Mouse (Mus musculus): ENCODE results near the gene Cnr2. TPM values are rescaled to one million over a fixed set of nuclear protein-coding genes. Genes with fewer than 3 reads are reported as not detected.

Gene Cnr2
- total and polyA plus RNA-seq, 3 experiments, result 6.8 to 10.2 TPM; not detected in 1

GRCm38 (mm10) chr4:135934708-135935500, 39.7 kb downstream of the Cnr2 start (continued):
- TF ChIP-seq MEF2A (IDR thresholded peaks at IDR 0.05; ENCODE audit: extremely low read depth, insufficient replicate concordance, low read depth, low read length, poor library complexity, severe bottlenecking) (no peak), RAD21 (IDR thresholded peaks at IDR 0.05; ENCODE audit: low read depth, low read length) (no peak), HCFC1 (IDR thresholded peaks at IDR 0.05; ENCODE audit: low read depth, low read length) (no peak)

DNA sequence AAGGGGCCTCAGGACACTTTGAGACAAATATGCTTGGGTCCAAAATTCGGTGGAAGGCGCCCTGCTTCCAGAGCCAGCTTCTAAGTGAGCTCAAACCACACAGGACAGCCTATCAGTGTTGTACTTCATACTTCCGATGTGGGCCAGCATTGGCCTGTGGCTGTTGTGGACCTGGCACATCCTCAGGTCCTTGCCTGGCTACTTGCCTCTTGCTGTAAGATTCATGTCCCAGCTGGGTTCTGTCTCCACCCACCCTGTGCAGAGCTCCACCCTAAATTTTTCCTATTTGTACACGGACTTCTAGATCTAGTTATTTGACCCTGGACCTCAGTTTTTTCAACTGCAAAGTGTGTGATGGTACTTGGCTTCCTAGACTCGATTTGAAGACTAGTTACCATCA, 40.3 kb downstream of the Cnr2 start:
- Histone ChIP-seq H3K36me3 (ENCODE audit: control insufficient read depth in 1 of 2, insufficient read depth in 2 of 2, low read length in 2 of 2) (peaks cover 2 to 19% of the 10 kb centered on the region in 2 experiments; a peak in 2 of 4 replicates), H3K9ac (ENCODE audit: control insufficient read depth, low read depth, low read length, poor library complexity, severe bottlenecking) (peak overlapping the region; percentile 60), H3K79me2 (ENCODE audit: control insufficient read depth, insufficient read depth, low read length, poor library complexity) (no peaks in the 10 kb centered on the region), H3K27ac (ENCODE audit: control insufficient read depth, low read depth, low read length) (peak overlapping the region; percentile 89), H3K9me3 (replicated peaks; ENCODE audit: insufficient read depth, low read length) (no peaks in the 10 kb centered on the region), H3K27me3 (ENCODE audit: control insufficient read depth in 1 of 2, insufficient read depth in 2 of 2, low read length in 2 of 2) (no peaks in the 10 kb centered on the region), H3K4me3 (ENCODE audit: control insufficient read depth in 1 of 2, insufficient read depth in 1 of 2, low read depth in 2 of 2, low read length in 2 of 2) (peak overlapping the region; percentile 21 to 34; a peak in 3 of 4 replicates), H3K4me1 (ENCODE audit: control insufficient read depth in 1 of 2, insufficient read depth in 2 of 2, low read length in 2 of 2) (peaks cover 24 to 35% of the 10 kb centered on the region in 2 experiments)
- TF ChIP-seq TCF12 (IDR thresholded peaks at IDR 0.05; ENCODE audit: low read depth, low read length) (no peak), NRF1 (IDR thresholded peaks at IDR 0.05; ENCODE audit: insufficient read depth, low read depth, low read length, poor library complexity, severe bottlenecking) (no peak), EP300 (IDR thresholded peaks at IDR 0.05; ENCODE audit: low read depth in 1 of 2, low read length in 2 of 2) (peak in 1 of 2 experiments; percentile 2; a peak in 1 of 4 replicates)
- peak; percentile 39 for DNase-seq (ENCODE audit: low read depth, low spot score)

DNA sequence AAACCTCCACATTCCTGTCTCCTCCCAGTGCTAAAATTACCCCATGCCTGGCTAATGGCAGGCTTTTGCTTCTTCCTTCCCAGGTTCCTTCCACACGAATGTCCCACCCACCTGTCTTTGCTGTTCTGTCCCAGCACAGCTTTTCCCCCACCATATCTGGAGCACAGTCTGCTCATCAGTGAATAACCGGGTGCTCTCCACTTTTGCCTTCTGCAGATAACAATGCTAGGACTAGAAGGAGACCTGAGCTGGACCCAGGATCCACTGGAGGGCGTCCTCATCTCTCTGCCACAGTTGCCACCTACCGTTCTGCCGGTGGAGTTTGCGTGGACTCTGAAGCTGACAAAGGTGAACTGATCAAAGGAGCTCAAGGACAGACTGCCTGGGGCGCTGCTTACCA, 43.7 kb downstream of the Cnr2 start:
- Histone ChIP-seq H3K36me3 (ENCODE audit: control insufficient read depth in 1 of 2, insufficient read depth in 2 of 2, low read length in 2 of 2) (peaks cover 0 to 28% of the 10 kb centered on the region in 2 experiments; a peak in 2 of 4 replicates), H3K27ac (ENCODE audit: control insufficient read depth, low read depth, low read length) (no peak overlapping the region), H3K9ac (ENCODE audit: control insufficient read depth, low read depth, low read length, poor library complexity, severe bottlenecking) (no peak overlapping the region), H3K27me3 (ENCODE audit: control insufficient read depth in 1 of 2, insufficient read depth in 2 of 2, low read length in 2 of 2) (no peaks in the 10 kb centered on the region), H3K4me1 (ENCODE audit: control insufficient read depth in 1 of 2, insufficient read depth in 2 of 2, low read length in 2 of 2) (peaks cover 27 to 37% of the 10 kb centered on the region in 2 experiments), H3K79me2 (ENCODE audit: control insufficient read depth, insufficient read depth, low read length, poor library complexity) (no peaks in the 10 kb centered on the region), H3K9me3 (replicated peaks; ENCODE audit: insufficient read depth, low read length) (no peaks in the 10 kb centered on the region), H3K4me3 (ENCODE audit: control insufficient read depth in 1 of 2, insufficient read depth in 1 of 2, low read depth in 2 of 2, low read length in 2 of 2) (no peak overlapping the region)
- TF ChIP-seq TBP (IDR thresholded peaks at IDR 0.05; ENCODE audit: low read depth, low read length), result no peak
- 0 out of 2 replicates have a peak, but pooled peaks have one; percentile 10 for TF ChIP-seq TCF12 (IDR thresholded peaks at IDR 0.05; ENCODE audit: low read depth, low read length)
- TF ChIP-seq MYC (IDR thresholded peaks at IDR 0.05; ENCODE audit: low read depth, low read length), result no peak
- no peak for TF ChIP-seq RAD21 (IDR thresholded peaks at IDR 0.05; ENCODE audit: low read depth, low read length)
- TF ChIP-seq RCOR1 (IDR thresholded peaks at IDR 0.05; ENCODE audit: low read depth, low read length), result no peak
- TF ChIP-seq CTCF (IDR thresholded peaks at IDR 0.05 in 2 of 3, conservative IDR thresholded peaks at IDR 0.05 in 1 of 3; ENCODE audit: control insufficient read depth in 1 of 3, insufficient read depth in 1 of 3, low read depth in 2 of 3, low read length in 3 of 3, poor library complexity in 1 of 3, severe bottlenecking in 1 of 3), result peak in 1 of 3 experiments; percentile 1; a peak in 1 of 6 replicates
- TF ChIP-seq MEF2A (IDR thresholded peaks at IDR 0.05; ENCODE audit: extremely low read depth, insufficient replicate concordance, low read depth, low read length, poor library complexity, severe bottlenecking), result no peak
- 0 out of 4 replicates have a peak, but pooled peaks of 1 of the 2 experiments have one; percentile 19 for TF ChIP-seq EP300 (IDR thresholded peaks at IDR 0.05; ENCODE audit: low read depth in 1 of 2, low read length in 2 of 2)
- no peak for TF ChIP-seq NELFE (IDR thresholded peaks at IDR 0.05; ENCODE audit: low read depth, low read length)
- DNase-seq (ENCODE audit: low read depth, low spot score), result no peak
